Mouse (Mus musculus): Measurements from ENCODE around the gene Ifna15. TPM values are rescaled to one million over a fixed set of nuclear protein-coding genes. Genes with fewer than 3 reads are reported as not detected.

The Ifna15 gene
- polyA plus RNA-seq, 1 experiment = not detected

- Histone ChIP-seq H3K27me3 (replicated peaks; ENCODE audit: control insufficient read depth, insufficient read depth, low read length) (no peaks in the 10 kb centered on the region), H3K36me3 (ENCODE audit: control insufficient read depth, insufficient read depth, low read length) (no peaks in the 10 kb centered on the region), H3K4me1 (ENCODE audit: control insufficient read depth, insufficient read depth, low read length) (no peaks in the 10 kb centered on the region), H3K4me3 (ENCODE audit: insufficient read depth, low read depth, low read length) (no peak overlapping the region), H3K27ac (ENCODE audit: insufficient read depth, low read depth, low read length) (no peak overlapping the region)
- 27% methylated on average over 2 of the region's 2 CpGs for WGBS
- TF ChIP-seq CTCF (conservative IDR thresholded peaks at IDR 0.05; ENCODE audit: insufficient read depth, insufficient read length, low read depth, low read length) (no peak), POLR2A (IDR thresholded peaks at IDR 0.05; ENCODE audit: low read depth, low read length) (no peak)
- no peak for DNase-seq
Measured at GRCm38 (mm10) chr4:88515250-88515649, 42.8 kb downstream of the Ifna15 start.

GRCm38 (mm10) chr4:88514403-88514802, 43.6 kb downstream of the Ifna15 start:
- peak; percentile 68 for DNase-seq
- TF ChIP-seq POLR2A (IDR thresholded peaks at IDR 0.05; ENCODE audit: low read depth, low read length) (no peak), CTCF (conservative IDR thresholded peaks at IDR 0.05; ENCODE audit: insufficient read depth, insufficient read length, low read depth, low read length) (peak; percentile 69)
- H3K27ac ChIP-seq (ENCODE audit: insufficient read depth, low read depth, low read length) = no peak overlapping the region
- no peaks in the 10 kb centered on the region for H3K4me1 ChIP-seq (ENCODE audit: control insufficient read depth, insufficient read depth, low read length)
- no peaks in the 10 kb centered on the region for H3K27me3 ChIP-seq (replicated peaks; ENCODE audit: control insufficient read depth, insufficient read depth, low read length)
- 22% methylated on average over 4 of the region's 4 CpGs for WGBS
- H3K36me3 ChIP-seq (ENCODE audit: control insufficient read depth, insufficient read depth, low read length) = no peaks in the 10 kb centered on the region
- no peak overlapping the region for H3K4me3 ChIP-seq (ENCODE audit: insufficient read depth, low read depth, low read length)

- DNase-seq = no peak
- no peak for TF ChIP-seq CTCF (conservative IDR thresholded peaks at IDR 0.05; ENCODE audit: insufficient read depth, insufficient read length, low read depth, low read length)
- no peak for TF ChIP-seq POLR2A (IDR thresholded peaks at IDR 0.05; ENCODE audit: low read depth, low read length)
- WGBS = 91% methylated on average over 4 of the region's 4 CpGs
Measured at GRCm38 (mm10) chr4:88513743-88514142, 44.3 kb downstream of the Ifna15 start.

More at GRCm38 (mm10) chr4:88513743-88514142, 44.3 kb downstream of the Ifna15 start:
- Histone ChIP-seq H3K27me3 (replicated peaks; ENCODE audit: control insufficient read depth, insufficient read depth, low read length) (no peaks in the 10 kb centered on the region), H3K4me3 (ENCODE audit: insufficient read depth, low read depth, low read length) (no peak overlapping the region), H3K36me3 (ENCODE audit: control insufficient read depth, insufficient read depth, low read length) (no peaks in the 10 kb centered on the region), H3K27ac (ENCODE audit: insufficient read depth, low read depth, low read length) (no peak overlapping the region), H3K4me1 (ENCODE audit: control insufficient read depth, insufficient read depth, low read length) (no peaks in the 10 kb centered on the region)

Other genes with a start within 250 kb of the Ifna15 start
- gene Hacd4, start 119.3 kb downstream of the Ifna15 start, polyA plus RNA-seq (2012; rRNA removed) = 2.8 and 3.7 TPM in 2 replicates
- gene Ifnb1, start 35.5 kb downstream of the Ifna15 start, polyA plus RNA-seq (2012; rRNA removed) = not detected in 2 replicates
- not detected in 2 replicates for gene Ifna14, start 13.6 kb upstream of the Ifna15 start, polyA plus RNA-seq (2012; rRNA removed)
- gene Ifna9, start 34.1 kb upstream of the Ifna15 start, polyA plus RNA-seq (2012; rRNA removed) = not detected in 2 replicates
- gene Ifna12, start 45.1 kb upstream of the Ifna15 start, polyA plus RNA-seq (2012; rRNA removed) = not detected in 2 replicates
- gene C87499, start 76.2 kb upstream of the Ifna15 start, polyA plus RNA-seq (2012; rRNA removed) = not detected in 2 replicates
- not detected in 2 replicates for gene Ifna13, start 86.2 kb upstream of the Ifna15 start, polyA plus RNA-seq (2012; rRNA removed)
- gene Ifna16, start 118.7 kb upstream of the Ifna15 start, polyA plus RNA-seq (2012; rRNA removed) = not detected in 2 replicates
- not detected in 2 replicates for gene Ifna2, start 125.7 kb upstream of the Ifna15 start, polyA plus RNA-seq (2012; rRNA removed)
- not detected in 2 replicates for gene Ifnab, start 133.1 kb upstream of the Ifna15 start, polyA plus RNA-seq (2012; rRNA removed)
- gene Gm26566, start 163.6 kb upstream of the Ifna15 start, polyA plus RNA-seq (2012; rRNA removed) = 0.26 and 0.34 TPM in 2 replicates
- 18.1 and 19.2 TPM in 2 replicates for gene Klhl9, start 164.2 kb upstream of the Ifna15 start, polyA plus RNA-seq (2012; rRNA removed)
- gene Gm13271, start 196.6 kb upstream of the Ifna15 start, polyA plus RNA-seq (2012; rRNA removed) = not detected in 2 replicates
- 0.10 TPM in 1 of 2 replicates, not detected in the other for gene Gm13283, start 201.9 kb upstream of the Ifna15 start, polyA plus RNA-seq (2012; rRNA removed)
- not detected in 2 replicates for gene Gm13290, start 215.6 kb upstream of the Ifna15 start, polyA plus RNA-seq (2012; rRNA removed)
- gene Gm13289, start 218.7 kb upstream of the Ifna15 start, polyA plus RNA-seq (2012; rRNA removed) = not detected in 2 replicates
- gene Gm13272, start 221.6 kb upstream of the Ifna15 start, polyA plus RNA-seq (2012; rRNA removed) = not detected in 2 replicates
- 0.08 TPM in 1 of 2 replicates, not detected in the other for gene Ifnz, start 223.9 kb upstream of the Ifna15 start, polyA plus RNA-seq (2012; rRNA removed)
- not detected in 2 replicates for gene Gm13276, start 227.5 kb upstream of the Ifna15 start, polyA plus RNA-seq (2012; rRNA removed)
- not detected in 2 replicates for gene Gm13277, start 230.4 kb upstream of the Ifna15 start, polyA plus RNA-seq (2012; rRNA removed)
- not detected in 2 replicates for gene Gm13278, start 233.3 kb upstream of the Ifna15 start, polyA plus RNA-seq (2012; rRNA removed)
- gene Gm13275, start 236.2 kb upstream of the Ifna15 start, polyA plus RNA-seq (2012; rRNA removed) = not detected in 2 replicates
- gene Gm13279, start 239.2 kb upstream of the Ifna15 start, polyA plus RNA-seq (2012; rRNA removed) = not detected in 2 replicates
- gene Gm13285, start 241.4 kb upstream of the Ifna15 start, polyA plus RNA-seq (2012; rRNA removed) = not detected in 2 replicates
- gene Gm13287, start 245.0 kb upstream of the Ifna15 start, polyA plus RNA-seq (2012; rRNA removed) = not detected in 2 replicates
- gene Gm13288, start 247.3 kb upstream of the Ifna15 start, polyA plus RNA-seq (2012; rRNA removed) = not detected in 2 replicates